ENCODE assay signal across 7 mouse cellular contexts in genomic region chr7:144217192-144217591, GRCm38 (mm10).
DNase-seq lines count a peak whose midpoint lies in the region; ATAC-seq and TF ChIP-seq lines count a peak whose summit lies in the region.

No protein-coding gene starts in this region.

- H3K27me3 ChIP-seq in lung, embryonic 14.5 days (ENCODE audit: insufficient read depth, low read length) = no peaks in the 10 kb centered on the region

- no peak overlapping the region for H3K4me2 ChIP-seq in lung, embryonic 14.5 days

- no peak overlapping the region for H3K9ac ChIP-seq in lung, embryonic 14.5 days

- no peak; the same call in 1 of the 2 replicates for ATAC-seq in lung, embryonic 14.5 days (ENCODE audit: insufficient read depth)

- H3K4me3 ChIP-seq in lung, embryonic 14.5 days (ENCODE audit: low read depth, low read length) = no peak overlapping the region

- WGBS in lung, embryonic 14.5 days = 3% methylated on average over 3 of the region's 3 CpGs

- H3K36me3 ChIP-seq in lung, embryonic 14.5 days (ENCODE audit: insufficient read depth) = no peaks in the 10 kb centered on the region

- no peaks in the 10 kb centered on the region for H3K4me1 ChIP-seq in lung, embryonic 14.5 days (ENCODE audit: insufficient read depth)

- peak; percentile 96 for TF ChIP-seq CTCF in lung, embryonic 14.5 days (IDR thresholded peaks at IDR 0.05; ENCODE audit: low read depth)

- DNase-seq in B cell, adult 2 months = peak; percentile 52 to 60
- peak; percentile 46 for DNase-seq in Muller cell, postnatal 12 days (ENCODE audit: inconsistent ontology term)
- DNase-seq in cerebellum, adult 9-11 months = peak; percentile 62
- DNase-seq in frontal cortex, postnatal 25 days (ENCODE audit: low spot score in 2 of 2) = peak; percentile 55 to 75
- peak; percentile 77 for DNase-seq in kidney, adult 9 months
- DNase-seq in lung, embryonic 14.5 days = peak; percentile 86
- peak; percentile 60 for DNase-seq in retina, postnatal 7 days (ENCODE audit: low read depth, low spot score)

- no peaks in the 10 kb centered on the region for H3K9me3 ChIP-seq in lung, embryonic 14.5 days (ENCODE audit: low read depth, low read length)

- no peak overlapping the region for H3K27ac ChIP-seq in lung, embryonic 14.5 days (ENCODE audit: low read depth)
